Mouse (Mus musculus): ENCODE measurements around the gene Adam19. TPM values are rescaled to one million over a fixed set of nuclear protein-coding genes. Genes with fewer than 3 reads are reported as not detected.
A peak's percentile ranks its signal among the peaks of the same experiment; 100 is the strongest.

The Adam19 gene
- total RNA-seq, 1 experiment from 2014 or later: 13.7 TPM

- ATAC-seq (replicated peaks; ENCODE audit: insufficient number of reproducible peaks, low FRiP score, low TSS enrichment, poor library complexity, severe bottlenecking): no peak
Measured at GRCm38 (mm10) chr11:46069408-46070003, 13.7 kb downstream of the Adam19 start.

GRCm38 (mm10) chr11:46070161-46070560 is 14.4 kb downstream of the Adam19 start:
- no peak for ATAC-seq (replicated peaks; ENCODE audit: insufficient number of reproducible peaks, low FRiP score, low TSS enrichment, poor library complexity, severe bottlenecking)

GRCm38 (mm10) chr11:46070789-46071188 is 15.0 kb downstream of the Adam19 start:
- no peak for ATAC-seq (replicated peaks; ENCODE audit: insufficient number of reproducible peaks, low FRiP score, low TSS enrichment, poor library complexity, severe bottlenecking)

DNA sequence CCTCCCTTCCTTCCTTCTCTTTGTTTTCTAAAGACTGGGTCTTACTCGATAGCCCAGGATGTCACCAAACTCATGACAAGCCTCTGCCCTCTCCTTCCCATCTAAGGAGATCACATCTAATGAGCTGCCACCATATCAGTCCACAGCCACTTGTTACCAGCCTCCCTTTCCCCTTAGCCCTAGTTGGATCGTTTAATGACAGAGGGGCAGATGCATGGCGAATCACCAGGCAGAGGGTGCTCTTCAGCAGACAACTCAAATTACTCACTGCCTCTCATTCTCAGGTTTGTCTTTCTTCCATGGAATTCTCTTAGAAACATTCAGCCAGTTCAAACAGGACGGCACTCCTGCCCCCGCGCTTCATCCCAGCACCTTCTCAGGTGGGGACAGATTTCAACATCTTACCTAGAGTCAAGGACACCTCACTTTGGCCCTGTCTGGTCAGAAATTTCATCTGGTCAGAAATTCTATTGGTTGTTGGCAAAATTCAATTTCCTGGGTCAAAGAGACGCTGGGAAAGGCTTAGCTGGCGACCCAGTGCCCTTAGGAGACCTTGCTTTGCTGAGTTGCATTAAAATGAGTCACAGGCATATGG is 16.8 kb downstream of the Adam19 start:
- no peak for ATAC-seq (replicated peaks; ENCODE audit: insufficient number of reproducible peaks, low FRiP score, low TSS enrichment, poor library complexity, severe bottlenecking)

- no peak for ATAC-seq (replicated peaks; ENCODE audit: insufficient number of reproducible peaks, low FRiP score, low TSS enrichment, poor library complexity, severe bottlenecking)
Measured at GRCm38 (mm10) chr11:46073061-46073849, 17.5 kb downstream of the Adam19 start.

- ATAC-seq (replicated peaks; ENCODE audit: insufficient number of reproducible peaks, low FRiP score, low TSS enrichment, poor library complexity, severe bottlenecking): no peak
Measured at GRCm38 (mm10) chr11:46073850-46074688, 18.3 kb downstream of the Adam19 start.

DNA sequence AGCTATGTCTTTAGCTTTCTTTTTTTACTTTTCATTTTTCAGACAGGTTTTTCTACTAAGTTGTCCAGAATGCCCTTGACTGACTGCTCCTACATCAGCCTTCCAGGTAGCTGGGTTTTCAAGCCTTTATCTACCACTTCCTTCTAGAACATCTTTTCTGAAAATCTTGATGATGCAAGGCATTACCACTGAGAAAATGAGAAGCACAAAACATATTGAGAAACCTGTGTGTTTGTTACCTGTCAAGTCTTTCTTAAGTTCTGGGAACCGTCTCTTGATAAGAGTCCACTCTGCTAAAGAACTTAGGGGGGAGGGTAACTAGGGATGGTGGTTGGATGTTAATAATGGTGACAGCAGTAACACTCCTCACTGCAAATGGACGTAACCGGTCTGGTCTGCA is 19.7 kb downstream of the Adam19 start:
- ATAC-seq (replicated peaks; ENCODE audit: insufficient number of reproducible peaks, low FRiP score, low TSS enrichment, poor library complexity, severe bottlenecking): no peak

DNA sequence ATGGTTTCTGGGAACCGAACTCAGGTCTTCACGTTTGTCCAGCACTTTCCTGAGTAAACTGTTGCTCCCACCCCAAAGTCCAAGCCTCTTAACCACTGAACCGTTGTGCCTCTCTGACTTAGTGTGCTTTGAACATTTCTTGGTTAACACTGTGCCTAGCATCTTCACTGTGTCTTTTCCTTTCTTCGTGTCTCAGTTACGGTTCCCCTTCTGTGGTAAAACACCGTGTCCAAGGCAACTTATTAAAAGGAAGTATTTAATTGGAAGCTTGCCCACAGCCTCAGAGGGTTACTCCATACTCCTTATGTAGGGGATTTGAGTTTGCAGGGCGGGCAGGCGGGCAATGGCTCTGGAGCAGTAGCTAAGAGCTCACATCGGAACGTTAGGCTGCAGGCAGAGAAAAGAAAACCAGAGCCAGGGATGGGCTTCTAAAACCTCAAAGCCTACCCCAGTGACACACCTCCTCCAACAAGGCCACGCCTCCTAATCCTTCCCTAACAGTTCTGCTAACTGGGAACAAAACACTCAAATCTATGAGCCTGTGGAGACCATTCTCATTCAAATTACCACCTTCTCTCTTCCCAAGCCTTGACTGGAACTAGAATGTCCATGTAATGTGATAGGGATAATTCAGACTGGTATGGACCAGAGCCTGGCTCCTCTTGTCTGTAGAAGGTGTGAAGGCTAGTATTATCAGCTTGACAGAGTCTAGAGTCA is 20.8 kb downstream of the Adam19 start:
- peak; percentile 86 for ATAC-seq (replicated peaks; ENCODE audit: insufficient number of reproducible peaks, low FRiP score, low TSS enrichment, poor library complexity, severe bottlenecking)

DNA sequence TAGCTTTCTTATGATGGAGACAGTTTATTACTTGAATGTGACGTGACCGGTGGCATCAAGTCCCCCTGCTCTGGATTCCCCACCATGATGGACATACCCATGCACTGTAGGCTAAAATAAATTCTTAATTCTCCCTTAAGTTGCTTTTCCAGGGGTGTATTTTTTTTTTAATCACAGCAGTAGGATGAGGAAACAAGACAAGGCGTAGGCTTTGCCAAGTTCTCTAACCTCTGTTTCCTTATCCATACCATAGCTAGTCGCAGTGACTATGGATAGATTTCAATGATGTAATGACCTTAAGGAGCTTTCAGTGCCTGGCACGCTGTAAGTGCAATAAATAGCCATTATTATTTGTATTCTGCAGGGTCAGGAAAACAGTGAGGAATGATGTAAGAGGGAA is 21.5 kb downstream of the Adam19 start:
- no peak for ATAC-seq (replicated peaks; ENCODE audit: insufficient number of reproducible peaks, low FRiP score, low TSS enrichment, poor library complexity, severe bottlenecking)

DNA sequence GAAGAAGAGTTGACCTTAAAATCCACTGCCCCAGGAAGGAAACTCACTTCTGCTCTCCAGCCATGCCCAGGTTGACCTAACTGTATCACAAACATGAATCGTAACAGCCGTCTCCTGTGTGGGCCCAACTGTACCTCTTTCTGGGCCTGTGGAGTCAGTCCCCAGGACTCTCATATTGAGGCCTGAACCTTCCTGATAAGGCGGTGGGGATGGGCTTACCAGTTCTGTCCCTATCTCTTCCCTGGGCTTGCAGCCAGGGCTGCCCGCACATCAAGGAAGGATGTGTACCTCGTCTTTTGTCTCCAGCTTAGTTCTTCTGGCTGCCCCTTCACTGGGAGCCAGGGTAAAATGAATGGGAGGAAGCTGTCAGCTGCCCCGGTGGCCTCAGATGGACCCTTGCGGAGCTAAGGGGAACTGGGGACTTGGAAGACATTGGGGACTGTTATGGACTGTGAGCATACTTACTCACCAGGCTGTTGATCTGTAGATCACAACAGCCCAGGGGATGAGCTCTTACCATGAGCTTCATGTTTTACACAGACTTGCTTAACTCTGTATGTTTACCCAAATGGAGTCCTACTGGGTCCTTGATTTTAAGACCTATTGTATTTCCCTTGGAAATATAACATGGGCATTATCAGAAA is 22.1 kb downstream of the Adam19 start:
- no peak for ATAC-seq (replicated peaks; ENCODE audit: insufficient number of reproducible peaks, low FRiP score, low TSS enrichment, poor library complexity, severe bottlenecking)

- no peak for ATAC-seq (replicated peaks; ENCODE audit: insufficient number of reproducible peaks, low FRiP score, low TSS enrichment, poor library complexity, severe bottlenecking)
Measured at GRCm38 (mm10) chr11:46081075-46081474, 25.3 kb downstream of the Adam19 start.

DNA sequence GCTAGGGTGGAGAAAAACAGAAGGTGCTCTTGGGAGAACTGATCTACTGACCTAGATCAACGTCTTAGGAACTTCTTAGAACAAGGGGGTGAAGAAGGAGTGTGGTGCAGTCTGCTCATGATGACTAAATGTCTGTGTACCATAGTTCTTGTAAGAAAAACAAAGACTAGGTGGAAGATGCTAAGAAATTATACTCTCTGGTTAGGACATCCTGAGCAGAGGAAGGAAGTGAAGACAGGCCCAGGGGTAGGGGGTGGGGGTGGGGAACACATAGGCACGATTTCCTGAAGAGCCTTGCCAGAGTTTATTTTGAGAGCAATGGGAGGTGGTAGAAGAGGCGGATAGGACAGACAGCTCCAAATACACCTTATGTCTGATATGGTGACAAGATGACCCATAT is 27.6 kb downstream of the Adam19 start:
- no peak for ATAC-seq (replicated peaks; ENCODE audit: insufficient number of reproducible peaks, low FRiP score, low TSS enrichment, poor library complexity, severe bottlenecking)

DNA sequence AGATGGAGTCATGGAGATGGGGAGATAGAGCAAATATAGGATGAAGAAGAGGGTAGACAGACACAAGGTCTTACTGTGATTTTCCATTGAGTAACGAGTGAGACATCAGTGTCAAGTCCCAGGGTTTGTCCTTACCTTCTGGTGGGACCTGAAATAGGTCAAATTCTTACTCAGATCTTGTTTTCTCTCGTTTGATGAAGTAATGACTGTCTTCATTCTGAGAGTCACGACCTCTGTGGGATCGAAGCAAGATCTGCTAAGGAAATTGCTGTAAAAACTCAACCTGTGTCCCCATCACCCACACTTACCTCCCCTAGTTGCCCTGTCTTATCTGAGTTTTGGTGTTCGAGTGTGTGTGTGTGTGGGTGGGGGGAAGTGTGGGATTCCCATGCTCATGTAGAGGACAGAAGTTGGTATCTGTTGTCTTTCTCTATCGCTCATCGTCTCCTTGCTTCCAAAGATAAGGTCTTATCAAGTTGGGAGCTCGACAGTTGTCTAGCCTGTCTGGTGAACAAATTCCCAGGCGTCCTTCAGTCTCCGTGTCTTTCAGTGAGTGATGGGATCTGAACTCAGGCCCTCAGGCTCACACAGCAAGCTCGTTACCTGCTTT is 28.1 kb downstream of the Adam19 start:
- no peak for ATAC-seq (replicated peaks; ENCODE audit: insufficient number of reproducible peaks, low FRiP score, low TSS enrichment, poor library complexity, severe bottlenecking)

DNA sequence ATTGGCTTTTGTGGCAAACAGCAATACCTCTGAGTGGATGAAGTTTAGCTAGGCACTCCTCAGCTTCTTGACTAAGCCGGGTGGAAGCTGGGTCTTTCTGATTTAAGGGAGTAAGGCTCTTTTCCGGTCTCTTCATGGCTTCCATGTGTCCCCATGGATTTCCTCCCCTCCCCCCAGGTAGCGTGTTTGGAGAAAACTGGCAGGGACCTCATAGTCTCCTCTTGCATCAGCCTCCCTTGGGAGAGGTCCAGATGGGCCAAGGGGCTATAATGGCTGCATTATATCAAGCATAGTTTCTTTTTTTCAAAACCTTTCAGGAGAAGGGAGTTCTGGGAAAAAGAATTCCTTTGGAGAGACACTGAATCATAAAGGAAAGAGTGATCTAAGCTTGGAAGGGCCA is 28.8 kb downstream of the Adam19 start:
- no peak for ATAC-seq (replicated peaks; ENCODE audit: insufficient number of reproducible peaks, low FRiP score, low TSS enrichment, poor library complexity, severe bottlenecking)

GRCm38 (mm10) chr11:46085398-46086163 is 29.8 kb downstream of the Adam19 start:
- ATAC-seq (replicated peaks; ENCODE audit: insufficient number of reproducible peaks, low FRiP score, low TSS enrichment, poor library complexity, severe bottlenecking): no peak

- ATAC-seq (replicated peaks; ENCODE audit: insufficient number of reproducible peaks, low FRiP score, low TSS enrichment, poor library complexity, severe bottlenecking): no peak
Measured at GRCm38 (mm10) chr11:46086446-46086845, 30.7 kb downstream of the Adam19 start.

DNA sequence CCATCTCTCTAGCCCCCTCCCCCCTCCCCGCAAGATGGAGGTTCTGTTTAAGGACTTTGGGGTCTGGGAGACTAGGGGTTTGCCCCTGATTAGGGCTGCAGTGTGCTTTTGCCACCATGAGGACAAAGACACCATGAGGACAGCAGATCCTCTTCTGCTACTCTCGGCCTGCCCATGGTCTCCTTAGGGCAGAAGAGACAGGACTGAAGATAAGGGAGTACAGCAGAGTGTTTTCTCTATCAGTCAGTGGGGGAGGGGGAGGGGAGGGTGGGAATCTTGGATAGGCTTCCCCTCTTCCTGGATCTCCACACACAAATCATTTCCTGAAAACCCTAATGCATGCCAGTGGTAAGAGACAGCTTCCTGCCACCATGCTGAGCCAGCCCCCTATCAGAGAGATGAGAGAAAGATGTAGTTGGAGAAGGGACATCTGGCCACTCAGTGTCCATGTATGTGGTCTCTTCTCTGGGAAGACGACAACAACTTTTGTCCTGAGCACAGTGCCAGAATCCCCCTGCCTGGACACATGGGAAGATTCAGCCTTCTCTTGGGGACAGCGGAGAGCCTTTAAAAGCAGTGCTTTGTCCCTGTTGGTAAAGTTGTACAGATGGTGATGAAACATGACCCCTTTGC is 33.4 kb downstream of the Adam19 start:
- no peak for ATAC-seq (replicated peaks; ENCODE audit: insufficient number of reproducible peaks, low FRiP score, low TSS enrichment, poor library complexity, severe bottlenecking)

All from monocyte, adult 5-6 weeks (primary cell).